Mouse (Mus musculus) gastrocnemius, postnatal 36 days (tissue): Measurements from ENCODE around the gene Gm10721. TPM values are rescaled to one million over a fixed set of nuclear protein-coding genes. Genes with fewer than 3 reads are reported as not detected.
"Not testable (repeated sequence)": the region's sequence is repeated elsewhere in the genome, so short reads cannot be mapped to it uniquely, and the experiment has no call there.

Source experiments
- DNase-seq, 2 experiments: peaks; one replicate each; pipeline ENCODE4 v3.0.0; 2022
- intact Hi-C: fragments of 180-260 bp; cut with DNase I; formaldehyde crosslinking; loops from one replicate; pipeline ENCODE4 v1.15.1; 2025
- microRNA-seq, 2 experiments: library from miRNA; unstranded; fragments of <30 nt; microRNA quantifications; one replicate each; pipeline ENCODE4 v1.2.0; 2021
- total RNA-seq, 2 experiments: library from RNA; stranded (reverse); gene quantifications; 2 replicates each; pipeline ENCODE4 v1.2.3; 2021

The Gm10721 gene
- total RNA-seq, 2 experiments from 2014 or later: not detected

DNA sequence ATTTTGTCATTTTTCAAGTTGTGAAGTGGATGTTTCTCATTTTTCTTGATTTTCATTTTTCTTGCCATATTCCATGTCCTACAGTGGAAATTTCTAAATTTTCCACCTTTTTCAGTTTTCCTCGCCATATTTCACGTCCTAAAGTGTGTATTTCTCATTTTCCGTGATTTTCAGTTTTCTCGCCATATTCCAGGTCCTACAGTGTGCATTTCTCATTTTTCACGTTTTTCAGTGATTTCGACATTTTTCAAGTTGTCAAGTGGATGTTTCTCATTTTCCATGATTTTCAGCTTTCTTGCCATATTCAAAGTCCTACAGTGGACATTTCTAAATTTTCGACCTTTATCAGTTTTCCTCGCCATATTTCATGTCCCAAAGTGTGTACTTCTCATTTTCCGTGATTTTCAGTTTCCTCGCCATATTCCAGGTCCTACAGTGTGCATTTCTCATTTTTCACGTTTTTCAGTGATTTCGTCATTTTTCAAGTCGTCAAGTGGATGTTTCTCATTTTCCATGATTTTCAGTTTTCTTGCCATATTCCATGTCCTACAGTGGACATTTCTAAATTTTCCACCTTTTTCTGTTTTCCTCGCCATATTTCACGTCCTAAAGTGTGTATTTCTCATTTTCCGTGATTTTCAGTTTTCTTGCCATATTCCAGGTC lies 11.2 kb downstream of the Gm10721 start:
- intact Hi-C loops: not testable (repeated sequence)
- peak; percentile 16 to 92 for DNase-seq

DNA sequence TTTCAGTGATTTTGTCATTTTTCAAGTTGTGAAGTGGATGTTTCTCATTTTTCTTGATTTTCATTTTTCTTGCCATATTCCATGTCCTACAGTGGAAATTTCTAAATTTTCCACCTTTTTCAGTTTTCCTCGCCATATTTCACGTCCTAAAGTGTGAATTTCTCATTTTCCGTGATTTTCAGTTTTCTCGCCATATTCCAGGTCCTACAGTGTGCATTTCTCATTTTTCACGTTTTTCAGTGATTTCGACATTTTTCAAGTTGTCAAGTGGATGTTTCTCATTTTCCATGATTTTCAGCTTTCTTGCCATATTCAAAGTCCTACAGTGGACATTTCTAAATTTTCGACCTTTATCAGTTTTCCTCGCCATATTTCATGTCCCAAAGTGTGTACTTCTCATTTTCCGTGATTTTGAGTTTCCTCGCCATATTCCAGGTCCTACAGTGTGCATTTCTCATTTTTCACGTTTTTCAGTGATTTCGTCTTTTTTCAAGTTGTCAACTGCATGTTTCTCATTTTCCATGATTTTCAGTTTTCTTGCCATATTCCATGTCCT lies 12.1 kb downstream of the Gm10721 start, which contains the start of gene Gm10717:
Gm10717 (plus strand) TSS at position 506 of the 556 bp plus-strand sequence.
- intact Hi-C loops: not testable (repeated sequence)
- peak; percentile 40 to 71 for DNase-seq

DNA sequence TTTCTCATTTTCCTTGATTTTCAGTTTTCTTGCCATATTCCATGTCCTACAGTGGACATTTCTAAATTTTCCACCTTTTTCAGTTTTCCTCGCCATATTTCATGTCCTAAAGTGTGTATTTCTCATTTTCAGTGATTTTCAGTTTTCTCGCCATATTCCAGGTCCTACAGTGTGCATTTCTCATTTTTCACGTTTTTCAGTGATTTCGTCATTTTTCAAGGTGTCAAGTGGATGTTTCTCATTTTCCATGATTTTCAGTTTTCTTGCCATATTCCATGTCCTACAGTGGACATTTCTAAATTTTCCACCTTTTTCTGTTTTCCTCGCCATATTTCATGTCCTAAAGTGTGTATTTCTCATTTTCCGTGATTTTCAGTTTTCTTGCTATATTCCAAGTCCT lies 12.7 kb downstream of the Gm10721 start:
- DNase-seq: peak; percentile 26 to 81
- intact Hi-C loops: not testable (repeated sequence)

DNA sequence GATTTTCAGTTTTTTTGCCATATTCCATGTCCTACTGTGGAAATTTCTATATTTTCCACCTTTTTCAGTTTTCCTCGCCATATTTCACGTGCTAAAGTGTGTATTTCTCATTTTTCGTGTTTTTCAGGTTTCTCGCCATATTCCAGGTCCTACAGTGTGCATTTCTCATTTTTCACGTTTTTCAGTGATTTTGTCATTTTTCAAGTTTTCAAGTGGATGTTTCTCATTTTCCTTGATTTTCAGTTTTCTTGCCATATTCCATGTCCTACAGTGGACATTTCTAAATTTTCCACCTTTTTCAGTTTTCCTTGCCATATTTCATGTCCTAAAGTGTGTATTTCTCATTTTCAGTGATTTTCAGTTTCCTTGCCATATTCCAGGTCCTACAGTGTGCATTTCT lies 13.2 kb downstream of the Gm10721 start:
- intact Hi-C loops, DNase-seq: not testable (repeated sequence)

DNA sequence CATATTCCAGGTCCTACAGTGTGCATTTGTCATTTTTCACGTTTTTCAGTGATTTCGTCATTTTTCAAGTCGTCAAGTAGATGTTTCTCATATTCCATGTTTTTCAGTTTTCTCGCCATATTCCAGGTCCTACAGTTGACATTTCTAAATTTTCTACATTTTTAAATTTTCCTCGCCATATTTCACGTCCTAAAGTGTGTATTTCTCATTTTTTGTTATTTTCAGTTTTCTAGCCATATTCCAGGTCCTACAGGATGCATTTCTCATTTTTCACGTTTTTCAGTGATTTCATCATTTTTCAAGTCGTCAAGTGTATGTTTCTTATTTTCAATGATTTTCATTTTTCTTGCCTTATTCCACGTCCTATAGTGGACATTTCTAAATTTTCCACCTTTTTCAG lies 13.8 kb downstream of the Gm10721 start:
- DNase-seq, intact Hi-C loops: not testable (repeated sequence)

DNA sequence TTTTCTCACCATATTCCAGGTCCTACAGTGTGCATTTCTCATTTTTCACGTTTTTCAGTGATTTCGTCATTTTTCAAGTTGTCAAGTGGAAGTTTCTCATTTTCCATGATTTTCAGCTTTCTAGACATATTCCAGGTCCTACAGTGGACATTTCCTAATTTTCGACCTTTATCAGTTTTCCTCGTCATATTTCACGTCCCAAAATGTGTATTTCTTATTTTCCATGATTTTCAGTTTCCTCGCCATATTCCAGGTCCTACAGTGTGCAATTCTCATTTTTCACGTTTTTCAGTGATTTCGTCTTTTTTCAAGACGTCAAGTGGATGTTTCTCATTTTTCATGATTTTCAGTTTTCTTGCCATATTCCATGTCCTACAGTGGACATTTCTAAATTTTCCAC lies 14.3 kb downstream of the Gm10721 start:
- intact Hi-C loops, DNase-seq: not testable (repeated sequence)

DNA sequence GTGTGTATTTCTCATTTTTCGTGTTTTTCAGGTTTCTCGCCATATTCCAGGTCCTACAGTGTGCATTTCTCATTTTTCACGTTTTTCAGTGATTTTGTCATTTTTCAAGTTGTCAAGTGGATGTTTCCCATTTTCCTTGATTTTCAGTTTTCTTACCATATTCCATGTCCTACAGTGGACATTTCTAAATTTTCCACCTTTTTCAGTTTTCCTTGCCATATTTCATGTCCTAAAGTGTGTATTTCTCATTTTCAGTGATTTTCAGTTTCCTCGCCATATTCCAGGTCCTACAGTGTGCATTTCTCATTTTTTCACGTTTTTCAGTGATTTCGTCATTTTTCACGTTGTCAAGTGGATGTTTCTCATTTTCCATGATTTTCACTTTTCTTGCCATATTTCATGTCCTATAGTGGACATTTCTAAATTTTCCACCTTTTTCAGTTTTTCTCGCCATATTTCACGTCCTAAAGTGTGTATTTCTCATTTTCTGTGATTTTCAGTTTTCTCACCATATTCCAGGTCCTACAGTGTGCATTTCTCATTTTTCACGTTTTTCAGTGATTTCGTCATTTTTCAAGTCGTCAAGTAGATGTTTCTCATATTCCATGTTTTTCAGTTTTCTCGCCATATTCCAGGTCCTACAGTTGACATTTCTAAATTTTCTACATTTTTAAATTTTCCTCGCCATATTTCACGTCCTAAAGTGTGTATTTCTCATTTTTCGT lies 16.5 kb downstream of the Gm10721 start:
- intact Hi-C loops: not testable (repeated sequence)
- DNase-seq: peak; percentile 7 to 63

DNA sequence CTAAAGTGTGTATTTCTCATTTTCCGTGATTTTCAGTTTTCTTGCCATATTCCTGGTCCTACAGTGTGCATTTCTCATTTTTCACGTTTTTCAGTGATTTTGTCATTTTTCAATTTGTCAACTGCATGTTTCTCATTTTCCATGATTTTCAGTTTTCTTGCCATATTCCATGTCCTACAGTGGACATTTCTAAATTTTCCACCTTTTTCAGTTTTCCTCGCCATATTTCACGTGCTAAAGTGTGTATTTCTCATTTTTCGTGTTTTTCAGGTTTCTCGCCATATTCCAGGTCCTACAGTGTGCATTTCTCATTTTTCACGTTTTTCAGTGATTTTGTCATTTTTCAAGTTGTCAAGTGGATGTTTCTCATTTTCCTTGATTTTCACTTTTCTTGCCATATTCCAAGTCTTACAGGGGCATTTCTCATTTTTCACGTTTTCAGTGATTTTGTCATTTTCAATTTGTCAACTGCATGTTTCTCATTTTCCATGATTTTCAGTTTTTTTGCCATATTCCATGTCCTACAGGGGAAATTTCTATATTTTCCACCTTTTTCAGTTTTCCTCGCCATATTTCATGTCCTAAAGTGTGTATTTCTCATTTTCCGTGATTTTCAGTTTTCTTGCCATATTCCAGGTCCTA lies 17.9 kb downstream of the Gm10721 start:
- DNase-seq, intact Hi-C loops: not testable (repeated sequence)

DNA sequence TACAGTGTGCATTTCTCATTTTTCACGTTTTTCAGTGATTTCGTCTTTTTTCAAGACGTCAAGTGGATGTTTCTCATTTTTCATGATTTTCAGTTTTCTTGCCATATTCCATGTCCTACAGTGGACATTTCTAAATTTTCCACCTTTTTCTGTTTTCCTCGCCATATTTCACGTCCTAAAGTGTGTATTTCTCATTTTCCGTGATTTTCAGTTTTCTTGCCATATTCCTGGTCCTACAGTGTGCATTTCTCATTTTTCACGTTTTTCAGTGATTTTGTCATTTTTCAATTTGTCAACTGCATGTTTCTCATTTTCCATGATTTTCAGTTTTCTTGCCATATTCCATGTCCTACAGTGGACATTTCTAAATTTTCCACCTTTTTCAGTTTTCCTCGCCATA lies 21.4 kb downstream of the Gm10721 start, which contains the start of gene Gm17535:
Gm17535 (plus strand) TSS at position 301 of the 400 bp plus-strand sequence.
- DNase-seq, intact Hi-C loops: not testable (repeated sequence)

DNA sequence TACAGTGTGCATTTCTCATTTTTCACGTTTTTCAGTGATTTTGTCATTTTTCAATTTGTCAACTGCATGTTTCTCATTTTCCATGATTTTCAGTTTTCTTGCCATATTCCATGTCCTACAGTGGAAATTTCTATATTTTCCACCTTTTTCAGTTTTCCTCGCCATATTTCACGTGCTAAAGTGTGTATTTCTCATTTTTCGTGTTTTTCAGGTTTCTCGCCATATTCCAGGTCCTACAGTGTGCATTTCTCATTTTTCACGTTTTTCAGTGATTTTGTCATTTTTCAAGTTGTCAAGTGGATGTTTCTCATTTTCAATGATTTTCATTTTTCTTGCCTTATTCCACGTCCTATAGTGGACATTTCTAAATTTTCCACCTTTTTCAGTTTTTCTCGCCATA lies 23.6 kb downstream of the Gm10721 start, which contains the start of gene Gm10715:
Gm10715 (plus strand) TSS at position 301 of the 400 bp plus-strand sequence.
- intact Hi-C loops: not testable (repeated sequence)

DNA sequence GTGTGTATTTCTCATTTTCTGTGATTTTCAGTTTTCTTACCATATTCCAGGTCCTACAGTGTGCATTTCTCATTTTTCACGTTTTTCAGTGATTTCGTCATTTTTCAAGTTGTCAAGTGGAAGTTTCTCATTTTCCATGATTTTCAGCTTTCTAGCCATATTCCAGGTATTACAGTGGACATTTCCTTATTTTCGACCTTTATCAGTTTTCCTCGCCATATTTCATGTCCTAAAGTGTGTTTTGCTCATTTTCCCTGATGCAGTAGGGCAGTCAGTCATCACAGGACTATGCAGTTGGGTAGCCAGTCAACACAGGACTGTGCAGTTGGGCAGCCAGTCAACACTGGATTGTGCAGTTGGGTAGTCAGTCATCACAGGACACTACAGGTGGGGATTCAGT lies 25.2 kb downstream of the Gm10721 start:
- DNase-seq, intact Hi-C loops: not testable (repeated sequence)

More for the DNA sequence above, 23.6 kb downstream of the Gm10721 start, which contains the start of gene Gm10715:
- not testable (repeated sequence) for DNase-seq

Small RNAs within 50 kb of the gene (microRNA-seq; reads per million reads assigned to microRNA genes)
- gene Mir101c: 0 reads per million in 2 experiments

Other genes with a start within 250 kb of the Gm10721 start
- gene Gm10722, start 12.2 kb upstream of the Gm10721 start, total RNA-seq: not detected
- not detected for gene Gm11168, start 9.8 kb upstream of the Gm10721 start, total RNA-seq
- not detected for gene Gm10720, start 2.5 kb downstream of the Gm10721 start, total RNA-seq
- gene Gm10719, start 4.3 kb downstream of the Gm10721 start, total RNA-seq: under 1 TPM in 1 of 2 experiments, not detected in 1; 0.54 TPM
- gene Gm10718, start 10.4 kb downstream of the Gm10721 start, total RNA-seq: not detected
- gene Gm10717, start 12.3 kb downstream of the Gm10721 start, total RNA-seq: not detected
- not detected for gene Gm17535, start 21.5 kb downstream of the Gm10721 start, total RNA-seq
- gene Gm10715, start 23.7 kb downstream of the Gm10721 start, total RNA-seq: not detected